25 mouse cellular contexts compared by ENCODE assay signal in the genomic region with DNA sequence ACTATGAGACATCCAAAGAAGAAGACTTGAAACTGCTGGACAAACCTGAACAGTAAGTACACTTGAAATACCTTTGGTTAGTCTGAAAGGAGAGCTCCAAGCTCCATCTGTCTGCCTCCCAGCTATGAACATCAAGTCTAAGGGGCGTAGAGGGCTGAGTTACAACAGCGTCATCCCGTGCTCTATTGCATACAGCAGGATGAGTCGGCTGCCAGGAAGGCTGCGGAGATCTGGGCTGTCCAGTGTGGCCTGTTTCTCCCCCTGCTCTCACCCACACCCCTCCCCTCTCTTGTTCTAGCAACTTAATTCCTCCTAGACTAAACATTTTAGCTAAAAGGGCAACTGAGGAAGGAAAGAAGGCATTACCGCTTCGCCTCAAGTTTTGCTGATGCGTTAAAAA.
DNase-seq lines count a peak whose midpoint lies in the region; ATAC-seq and TF ChIP-seq lines count a peak whose summit lies in the region.
"Had no signal": no experiment of that assay in that cellular context is flagged by ENCODE, and none has a peak within 500 bp of the region (broad histone marks: within the 10 kb centered on the region; RNA-seq: fewer than 3 reads in every experiment).

No protein-coding gene starts in this region.

- DNase-seq in lung, postnatal 0 days (ENCODE audit: low spot score) = peak; percentile 23
- DNase-seq in lung, adult 18-20 months = no peak
- DNase-seq in NIH3T3 (ENCODE audit: low read depth) (peak; percentile 91), MN1 (ENCODE audit: low spot score) (no peak)
- DNase-seq in limb, embryonic 10.5 days (ENCODE audit: low spot score) = no peak
- peak; percentile 16 for DNase-seq in yolk sac, embryonic 10.5 days (ENCODE audit: low spot score)
- no peak for DNase-seq in left cerebral cortex, adult 11 months (ENCODE audit: low spot score)
- DNase-seq: adrenal gland, postnatal 14 days; B cell, adult 2 months; cerebellum, adult 18-20 months; cerebellum, postnatal 10 days; gastrocnemius, postnatal 25 days; heart, adult 18-20 months; heart, postnatal 10 days; kidney, adult 9 months; kidney, postnatal 10 days; layer of hippocampus, postnatal 36 days had no signal

- no peak overlapping the region for H3K9ac ChIP-seq in lung, postnatal 0 days (replicated peaks; ENCODE audit: low read depth)
- H3K9ac ChIP-seq: heart, embryonic 13.5 days; hindbrain, embryonic 14.5 days; limb, embryonic 12.5 days; midbrain, embryonic 13.5 days; neural tube, embryonic 13.5 days had no signal

- peak; percentile 57 for ATAC-seq in lung, postnatal 0 days
- ATAC-seq: forebrain, embryonic 14.5 days; intestine, postnatal 0 days; midbrain, embryonic 13.5 days had no signal

- no peaks in the 10 kb centered on the region for H3K9me3 ChIP-seq in lung, postnatal 0 days (ENCODE audit: low read length)
- H3K9me3 ChIP-seq in limb, embryonic 10.5 days (replicated peaks) = no peaks in the 10 kb centered on the region
- H3K9me3 ChIP-seq: heart, embryonic 13.5 days; limb, embryonic 12.5 days; midbrain, embryonic 13.5 days; neural tube, embryonic 13.5 days had no signal

- no peak for TF ChIP-seq CTCF in lung, postnatal 0 days (IDR thresholded peaks at IDR 0.05)

- TF ChIP-seq EP300 in lung, postnatal 0 days (IDR thresholded peaks at IDR 0.05) = no peak

- 53% methylated on average over 8 of the region's 8 CpGs for WGBS in lung, postnatal 0 days
- 82% methylated on average over 8 of the region's 8 CpGs for WGBS in limb, embryonic 10.5 days

- no peaks in the 10 kb centered on the region for H3K36me3 ChIP-seq in lung, postnatal 0 days (ENCODE audit: insufficient read depth, low read length)
- no peaks in the 10 kb centered on the region for H3K36me3 ChIP-seq in limb, embryonic 10.5 days
- H3K36me3 ChIP-seq: heart, embryonic 13.5 days; limb, embryonic 12.5 days; midbrain, embryonic 13.5 days; neural tube, embryonic 13.5 days had no signal

- no peaks in the 10 kb centered on the region for H3K4me1 ChIP-seq in lung, postnatal 0 days (ENCODE audit: insufficient read depth, low read depth, low read length)
- peaks cover 34% of the 10 kb centered on the region for H3K4me1 ChIP-seq in limb, embryonic 10.5 days
- H3K4me1 ChIP-seq: heart, embryonic 13.5 days; midbrain, embryonic 13.5 days; neural tube, embryonic 13.5 days had no signal

- no peak overlapping the region for H3K4me2 ChIP-seq in lung, postnatal 0 days (replicated peaks; ENCODE audit: low read depth, low read length)
- H3K4me2 ChIP-seq: heart, embryonic 13.5 days; hindbrain, embryonic 14.5 days; limb, embryonic 12.5 days; midbrain, embryonic 13.5 days; neural tube, embryonic 13.5 days had no signal

- H3K27ac ChIP-seq in lung, postnatal 0 days (ENCODE audit: low read length) = no peak overlapping the region
- H3K27ac ChIP-seq in limb, embryonic 10.5 days = peak overlapping the region; percentile 57; the same call in 1 of the 2 replicates
- H3K27ac ChIP-seq: heart, embryonic 13.5 days; hindbrain, embryonic 14.5 days; limb, embryonic 12.5 days; midbrain, embryonic 13.5 days; neural tube, embryonic 13.5 days had no signal

- H3K4me3 ChIP-seq in lung, postnatal 0 days (ENCODE audit: low read depth, low read length) = no peak overlapping the region
- H3K4me3 ChIP-seq in limb, embryonic 10.5 days = no peak overlapping the region
- H3K4me3 ChIP-seq: heart, embryonic 13.5 days; limb, embryonic 12.5 days; midbrain, embryonic 13.5 days; neural tube, embryonic 13.5 days had no signal

- H3K27me3 ChIP-seq in lung, postnatal 0 days (replicated peaks; ENCODE audit: insufficient read depth, low read length) = no peaks in the 10 kb centered on the region
- H3K27me3 ChIP-seq in limb, embryonic 10.5 days (ENCODE audit: low read depth, poor library complexity, severe bottlenecking) = no peaks in the 10 kb centered on the region
- H3K27me3 ChIP-seq: CH12.LX; heart, embryonic 13.5 days; limb, embryonic 12.5 days; midbrain, embryonic 13.5 days; neural tube, embryonic 13.5 days had no signal

Comparison
In these comparisons a context has a peak if more than half of its experiments do, and no peak if none do; other contexts are left out.
1. DNase-seq: peak in lung, postnatal 0 days (single experiment), NIH3T3 (single experiment) and yolk sac, embryonic 10.5 days (single experiment); none in lung, adult 18-20 months (0 of 2), limb, embryonic 10.5 days (single experiment), MN1 (single experiment) and left cerebral cortex, adult 11 months (single experiment).